Mouse (Mus musculus) lung, postnatal 36 days (tissue): ENCODE data around the gene Setd2.

Experiments used
- DNase-seq: peaks from one replicate; pipeline ENCODE4 v3.0.0; 2022; ENCODE audit warnings: mixed read lengths

The Setd2 gene

DNA sequence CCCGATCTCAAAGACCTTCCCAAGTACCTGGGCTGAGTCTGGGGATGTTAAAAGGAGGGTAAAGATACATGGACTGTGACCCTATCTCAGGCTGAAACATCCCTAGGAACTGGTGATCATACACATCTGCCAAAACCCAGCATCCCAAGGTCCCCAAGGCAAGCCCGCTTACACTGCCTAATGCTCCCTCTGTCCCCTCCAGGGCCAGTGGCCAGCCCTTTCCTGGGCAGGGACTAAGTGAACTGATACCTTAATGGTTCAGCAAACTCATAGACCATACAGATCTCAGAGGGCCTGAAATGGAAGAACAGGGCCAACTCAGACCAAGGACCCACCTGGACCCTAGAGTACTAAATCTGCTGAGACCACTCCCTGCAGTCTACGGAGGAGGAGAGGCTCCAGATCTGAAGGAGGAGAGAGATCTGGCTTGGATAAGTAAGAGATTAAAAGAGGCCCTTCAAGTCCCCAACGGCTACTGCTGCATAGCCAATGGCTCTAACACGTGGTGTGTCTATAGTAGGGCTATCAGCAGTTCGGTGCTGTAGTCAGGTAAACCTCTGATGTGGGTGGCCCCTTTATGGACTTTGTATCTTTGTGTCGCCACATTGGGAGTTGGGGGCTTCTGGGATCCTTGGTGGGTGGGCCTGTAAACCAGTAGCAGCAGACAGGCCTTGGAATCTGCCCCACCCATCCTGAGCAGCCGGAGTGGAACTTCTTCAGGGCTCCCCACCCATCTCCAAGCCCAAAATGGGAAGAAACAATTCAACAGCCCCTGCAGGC lies 91.2 kb downstream of the Setd2 start:
- no peak for DNase-seq

DNA sequence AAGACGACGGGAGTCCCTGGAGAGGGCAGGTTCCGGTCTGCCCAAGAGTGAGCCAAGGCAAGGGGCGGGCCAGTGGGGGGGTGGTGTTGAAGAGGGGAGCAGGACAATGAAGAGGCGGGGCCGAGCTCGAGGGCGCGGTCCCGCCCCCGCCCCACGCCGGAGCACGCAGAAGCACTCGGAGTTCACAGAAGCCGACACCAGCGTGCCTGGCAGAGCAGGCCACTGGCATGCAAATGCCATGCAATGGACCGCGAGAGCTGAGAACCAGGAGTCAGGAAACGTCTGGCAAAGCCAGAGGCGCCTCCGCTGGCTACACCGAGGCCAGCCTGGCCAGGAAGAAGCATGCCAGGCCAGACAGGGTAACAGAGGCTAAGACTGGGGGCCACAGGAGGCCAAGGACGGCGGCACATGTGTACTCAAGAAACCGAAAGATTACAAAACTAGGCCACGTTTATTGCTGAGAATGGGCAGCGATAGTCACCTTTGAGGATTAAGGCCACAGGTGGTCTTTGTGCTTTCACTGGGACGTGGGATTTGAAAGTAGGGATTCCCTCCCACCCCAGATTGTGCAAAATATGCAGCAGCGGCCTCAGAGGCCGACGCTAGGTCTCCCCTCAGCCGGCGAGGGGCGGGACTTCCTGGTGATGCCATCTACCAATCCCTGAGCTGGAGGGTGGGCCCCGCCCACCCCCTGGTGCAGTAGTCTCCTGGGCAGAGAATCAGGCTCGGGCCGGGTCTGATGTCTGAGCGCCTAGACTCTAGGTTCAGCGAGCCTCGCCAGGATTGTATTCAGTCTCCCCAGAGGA lies 92.2 kb downstream of the Setd2 start, which contains the start of gene Nradd:
Gene Nradd (minus strand): TSS at position 92 of the 806 bp plus-strand sequence.
- DNase-seq, result peak; percentile 95

- no peak for DNase-seq
Measured at GRCm38 (mm10) chr9:110625350-110625908, 93.0 kb downstream of the Setd2 start.

GRCm38 (mm10) chr9:110630171-110630570 lies 97.8 kb downstream of the Setd2 start:
- no peak for DNase-seq

- DNase-seq, result peak; percentile 56
Measured at GRCm38 (mm10) chr9:110631191-110631590, 98.8 kb downstream of the Setd2 start.

- no peak for DNase-seq
Measured at GRCm38 (mm10) chr9:110631651-110632275, 99.4 kb downstream of the Setd2 start.

GRCm38 (mm10) chr9:110632671-110633070 lies 100.3 kb downstream of the Setd2 start:
- no peak for DNase-seq

DNA sequence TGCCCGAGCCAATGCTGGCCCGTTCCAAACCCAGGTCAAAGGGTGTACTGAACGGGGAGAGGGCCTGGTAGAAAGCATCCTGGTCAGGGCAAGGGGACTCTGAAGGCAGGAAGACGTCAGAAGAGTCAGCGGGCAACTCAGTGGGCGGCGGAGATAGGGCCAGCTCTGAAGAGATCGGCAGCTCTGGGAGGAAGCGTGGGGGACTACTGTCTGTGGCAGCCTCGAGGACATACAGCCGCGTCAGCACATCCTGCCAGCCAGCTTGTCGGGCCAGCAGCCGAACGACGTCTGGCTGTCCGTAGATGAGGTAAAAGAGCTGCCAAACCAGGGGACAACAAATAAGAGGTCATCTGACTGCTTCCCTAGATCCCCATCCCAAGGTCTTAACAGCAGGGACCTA lies 101.5 kb downstream of the Setd2 start:
- no peak for DNase-seq

- peak; percentile 95 for DNase-seq
Measured at GRCm38 (mm10) chr9:110635225-110635624, 102.8 kb downstream of the Setd2 start.

DNA sequence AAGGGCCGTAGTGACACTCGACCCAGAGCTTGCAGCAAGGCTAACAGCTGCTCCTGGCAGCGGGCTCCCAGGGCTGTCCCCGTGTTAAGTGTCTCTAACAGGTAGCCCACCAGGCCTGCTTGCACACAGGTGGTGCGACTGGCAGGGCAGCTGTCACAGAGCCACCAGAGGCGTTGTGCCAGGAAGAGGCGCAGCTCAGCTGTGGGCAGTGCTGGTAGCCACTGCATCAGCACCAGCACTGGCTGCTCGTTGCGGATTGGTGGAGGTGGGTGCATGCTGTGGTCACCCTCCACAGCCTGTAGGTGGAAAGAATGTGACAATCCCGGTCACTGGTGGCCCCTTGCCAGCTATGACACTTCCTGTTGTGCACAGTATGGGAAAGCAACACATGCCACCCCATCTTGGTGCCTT lies 106.2 kb downstream of the Setd2 start:
- no peak for DNase-seq

GRCm38 (mm10) chr9:110641006-110641405 lies 108.6 kb downstream of the Setd2 start:
- DNase-seq, result no peak

- DNase-seq, result no peak
Measured at GRCm38 (mm10) chr9:110642812-110643524, 110.6 kb downstream of the Setd2 start.

- no peak for DNase-seq
Measured at GRCm38 (mm10) chr9:110643787-110644186, 111.4 kb downstream of the Setd2 start.

DNA sequence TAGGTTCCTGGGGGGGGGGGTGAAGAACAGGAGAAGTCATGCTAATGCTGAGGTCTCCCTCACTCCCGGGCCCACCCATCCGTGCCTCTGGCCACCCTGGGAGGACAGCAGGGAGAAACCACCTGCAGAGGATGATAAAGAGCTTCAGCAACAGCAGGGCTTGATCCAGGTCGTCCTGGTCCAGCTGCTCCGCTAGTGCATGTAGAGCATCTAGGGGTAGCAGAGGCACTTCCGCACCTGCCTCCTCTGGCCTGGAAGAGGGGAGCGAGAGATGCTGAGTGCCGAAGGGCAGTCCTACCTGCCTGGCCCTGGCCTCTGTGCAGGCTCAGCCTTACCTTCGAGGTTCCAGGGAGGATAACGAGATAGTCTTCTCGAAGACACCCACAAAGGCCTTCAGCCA lies 111.9 kb downstream of the Setd2 start:
- DNase-seq, result no peak

DNA sequence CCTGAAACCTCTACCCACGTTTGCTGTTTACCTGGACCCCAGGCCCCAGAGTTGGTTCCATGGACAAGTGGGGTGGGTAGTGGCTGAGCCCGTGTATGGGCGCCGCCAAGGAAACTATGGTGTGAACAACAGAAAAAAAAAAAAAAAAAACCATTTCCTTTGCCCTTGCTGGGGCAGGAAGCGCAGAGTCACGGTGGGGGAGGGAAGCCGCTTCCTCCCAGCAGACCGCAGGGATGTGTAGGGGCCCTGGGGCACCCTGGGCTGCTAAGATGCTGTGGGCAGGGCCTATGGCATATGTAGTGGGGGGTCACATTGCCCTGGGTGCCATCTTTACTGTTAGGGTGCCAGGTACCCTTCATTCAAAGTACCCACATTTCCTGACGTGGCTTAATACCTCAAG lies 112.8 kb downstream of the Setd2 start:
- peak; percentile 54 for DNase-seq

GRCm38 (mm10) chr9:110649775-110650174 lies 117.4 kb downstream of the Setd2 start:
- DNase-seq, result no peak

GRCm38 (mm10) chr9:110651931-110652722 lies 119.7 kb downstream of the Setd2 start:
- DNase-seq, result peak; percentile 87

GRCm38 (mm10) chr9:110652963-110653654 lies 120.7 kb downstream of the Setd2 start:
- DNase-seq, result peak; percentile 28

DNA sequence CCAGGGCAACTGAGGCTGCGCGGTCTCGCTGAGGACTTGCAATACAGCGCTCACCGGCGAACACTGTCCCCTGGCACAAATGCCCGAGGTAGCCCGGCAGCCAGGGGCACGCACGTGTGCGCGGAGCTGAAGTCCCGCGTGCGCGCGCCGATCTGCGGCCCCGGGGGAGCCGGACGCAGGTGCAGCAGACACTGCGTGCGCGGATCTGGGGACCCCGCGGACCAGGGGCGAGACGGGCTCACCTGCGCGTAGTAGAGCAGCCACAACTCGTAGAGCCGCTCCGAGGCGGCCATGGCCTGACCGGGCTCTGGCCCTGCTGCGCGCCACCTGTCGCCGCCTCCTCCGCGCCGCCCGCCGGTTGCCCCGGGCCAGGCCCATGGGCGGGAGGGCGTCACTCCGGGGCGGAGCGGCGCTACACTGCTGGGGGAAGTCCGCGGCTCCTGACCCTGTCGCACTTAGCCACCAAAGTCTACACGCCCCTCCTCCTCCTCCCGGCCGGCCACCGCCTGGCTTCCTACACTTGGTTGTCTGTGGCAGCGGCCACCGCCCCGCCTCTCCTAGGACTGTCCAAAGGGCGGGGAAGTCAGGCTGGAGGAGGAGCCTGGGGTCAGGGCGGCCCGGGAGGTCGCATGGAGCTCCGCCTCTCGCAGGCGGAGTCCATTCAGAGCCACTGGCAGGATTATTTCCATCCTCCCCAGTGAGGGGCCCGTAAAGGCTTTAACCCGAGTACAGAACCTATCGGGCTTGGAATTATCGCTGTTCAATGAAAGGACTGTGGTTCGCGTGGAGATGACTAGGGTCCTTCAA lies 121.5 kb downstream of the Setd2 start, which contains the start of gene Nbeal2:
Gene Nbeal2 (minus strand): TSS at position 507 of the 807 bp plus-strand sequence.
- peak; percentile 98 for DNase-seq
